In the genomic region with DNA sequence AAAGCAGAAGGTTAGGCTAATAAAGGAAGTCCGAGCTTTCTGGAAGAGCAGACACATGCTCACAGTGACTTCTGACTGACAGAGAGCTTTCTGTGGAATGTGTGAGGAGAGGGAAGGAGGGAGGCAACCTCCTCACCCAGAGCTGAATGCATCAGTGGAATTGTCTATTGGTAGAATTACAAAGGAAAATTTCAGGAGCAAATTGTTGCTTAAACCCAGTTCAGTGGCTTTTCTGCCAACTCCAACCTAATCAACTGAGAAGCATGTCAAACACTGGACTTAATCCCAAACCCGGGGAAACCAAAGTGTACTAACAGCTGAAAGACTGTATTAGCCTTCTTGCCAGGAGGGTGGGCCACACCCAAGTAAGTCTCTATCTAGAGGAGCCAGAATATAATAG, we compare ENCODE assay signal across 12 mouse cellular contexts. TPM values are rescaled to one million over a fixed set of nuclear protein-coding genes. Genes with fewer than 3 reads are reported as not detected.
DNase-seq lines count a peak whose midpoint lies in the region; ATAC-seq and TF ChIP-seq lines count a peak whose summit lies in the region.
"Had no signal": no experiment of that assay in that cellular context is flagged by ENCODE, and none has a peak within 500 bp of the region (broad histone marks: within the 10 kb centered on the region; RNA-seq: fewer than 3 reads in every experiment).

No protein-coding gene starts in this region.

- H3K4me2 ChIP-seq in limb, embryonic 14.5 days (replicated peaks; ENCODE audit: low read depth, low read length, severe bottlenecking) = no peak overlapping the region
- no peak overlapping the region for H3K4me2 ChIP-seq in intestine, embryonic 16.5 days (ENCODE audit: low read depth, low read length)
- H3K4me2 ChIP-seq: liver, embryonic 13.5 days had no signal

- H3K27me3 ChIP-seq in limb, embryonic 14.5 days (ENCODE audit: control insufficient read depth, insufficient read depth, low read length) = no peaks in the 10 kb centered on the region
- no peaks in the 10 kb centered on the region for H3K27me3 ChIP-seq in intestine, embryonic 16.5 days (replicated peaks; ENCODE audit: control insufficient read depth, insufficient read depth, low read length)
- H3K27me3 ChIP-seq: liver, embryonic 13.5 days had no signal

- H3K27ac ChIP-seq in gastrocnemius, adult 2 months = peak overlapping the region; percentile 80
- peak overlapping the region; percentile 43; the same call in 1 of the 2 replicates for H3K27ac ChIP-seq in layer of hippocampus, adult 2 months
- peak overlapping the region; percentile 32 for H3K27ac ChIP-seq in brown adipose tissue, adult 24 weeks (replicated peaks; ENCODE audit: low read depth, low read length)
- H3K27ac ChIP-seq in limb, embryonic 14.5 days (replicated peaks; ENCODE audit: low read depth, low read length) = peak overlapping the region; percentile 55
- no peak overlapping the region for H3K27ac ChIP-seq in intestine, embryonic 16.5 days (ENCODE audit: low read length)
- H3K27ac ChIP-seq: left cerebral cortex, adult 2 months; liver, embryonic 13.5 days had no signal

- intact Hi-C loops in gastrocnemius, adult 2 months (cut with DNase I) = loop anchor here (5.0 kb wide), 1 partner anchor 36 kb away; a partner anchor contains a TSS

- no peak for ATAC-seq in limb, embryonic 14.5 days (ENCODE audit: low FRiP score, low read depth)
- no peak for ATAC-seq in intestine, embryonic 16.5 days

- no peaks in the 10 kb centered on the region for H3K9me3 ChIP-seq in limb, embryonic 14.5 days (ENCODE audit: control insufficient read depth, low read length)
- H3K9me3 ChIP-seq in intestine, embryonic 16.5 days (ENCODE audit: control insufficient read depth, low read length) = no peaks in the 10 kb centered on the region
- H3K9me3 ChIP-seq: liver, embryonic 13.5 days had no signal

- no peak for TF ChIP-seq CTCF in gastrocnemius, adult 2 months (IDR thresholded peaks at IDR 0.05)
- no peak for TF ChIP-seq CTCF in layer of hippocampus, adult 2 months (conservative IDR thresholded peaks at IDR 0.05)

- DNase-seq in gastrocnemius, adult 2 months = no peak
- DNase-seq in gastrocnemius, adult 8-10 months (ENCODE audit: low spot score in 2 of 2) = no peak
- no peak for DNase-seq in layer of hippocampus, adult 2 months (ENCODE audit: low spot score in 2 of 2)
- no peak for DNase-seq in layer of hippocampus, adult 9-11 months
- DNase-seq in limb, embryonic 14.5 days (ENCODE audit: low spot score) = no peak
- DNase-seq in right cerebral cortex, postnatal 36 days (ENCODE audit: low spot score in 2 of 2) = no peak
- DNase-seq: cerebellum, adult 9-11 months; liver, embryonic 13.5 days; thymus, postnatal 4 days had no signal

- TF ChIP-seq POLR2A in limb, embryonic 14.5 days (IDR thresholded peaks at IDR 0.05; ENCODE audit: borderline replicate concordance, extremely low read depth, insufficient read depth, insufficient read length) = no peak

- H3K4me1 ChIP-seq in brown adipose tissue, adult 24 weeks (ENCODE audit: control insufficient read depth, insufficient read depth, insufficient read length, low read length) = peaks cover 20% of the 10 kb centered on the region
- H3K4me1 ChIP-seq in limb, embryonic 14.5 days (ENCODE audit: control insufficient read depth, insufficient read depth, low read length) = peaks cover 4% of the 10 kb centered on the region; the same call in 1 of the 2 replicates
- H3K4me1 ChIP-seq in intestine, embryonic 16.5 days (ENCODE audit: control insufficient read depth, insufficient read depth, low read length) = no peaks in the 10 kb centered on the region
- H3K4me1 ChIP-seq: liver, embryonic 13.5 days had no signal

- no peaks in the 10 kb centered on the region for H3K36me3 ChIP-seq in limb, embryonic 14.5 days (ENCODE audit: control insufficient read depth, insufficient read depth, low read length)
- no peaks in the 10 kb centered on the region for H3K36me3 ChIP-seq in intestine, embryonic 16.5 days (ENCODE audit: control insufficient read depth, insufficient read depth, low read length)
- H3K36me3 ChIP-seq: liver, embryonic 13.5 days had no signal

- peak overlapping the region; percentile 2; the same call in 1 of the 2 replicates for H3K4me3 ChIP-seq in gastrocnemius, adult 2 months
- H3K4me3 ChIP-seq in layer of hippocampus, adult 2 months = no peak overlapping the region
- H3K4me3 ChIP-seq in brown adipose tissue, adult 24 weeks (ENCODE audit: insufficient read depth, low read depth, low read length) = no peak overlapping the region
- H3K4me3 ChIP-seq in limb, embryonic 14.5 days (replicated peaks; ENCODE audit: low read length) = no peak overlapping the region
- H3K4me3 ChIP-seq in intestine, embryonic 16.5 days (ENCODE audit: low read length) = no peak overlapping the region
- H3K4me3 ChIP-seq: left cerebral cortex, adult 2 months; liver, embryonic 13.5 days had no signal

- 45% methylated on average over 2 of the region's 2 CpGs for WGBS in limb, embryonic 14.5 days
- 51% methylated on average over 2 of the region's 2 CpGs for WGBS in intestine, embryonic 16.5 days

- no peak overlapping the region for H3K9ac ChIP-seq in limb, embryonic 14.5 days (ENCODE audit: low read depth, low read length, severe bottlenecking)
- no peak overlapping the region for H3K9ac ChIP-seq in intestine, embryonic 16.5 days (ENCODE audit: low read depth, low read length)
- H3K9ac ChIP-seq: liver, embryonic 13.5 days had no signal

RNA-seq across cellular contexts. Expression of a gene that starts 36.9 kb away (rescaled TPM):
- 1 to 10 TPM; 6.6 to 8.9 TPM for total RNA-seq in gastrocnemius, adult 2 months (2021)
- total RNA-seq in gastrocnemius, adult 8-10 months (2022) = 1 to 10 TPM; 3.1 to 7.2 (median 6.2) TPM
- total RNA-seq in layer of hippocampus, adult 2 months (2021) = 100 to 1,000 TPM; 110 to 120 TPM
- 4.0 and 4.4 TPM in 2 replicates for polyA plus RNA-seq in brown adipose tissue, adult 24 weeks (2012; ENCODE audit: insufficient read depth, insufficient read length, missing spikeins)
- polyA plus RNA-seq in limb, embryonic 14.5 days (2012; rRNA removed) = 7.4 and 8.2 TPM in 2 replicates
- 3.5 and 3.6 TPM in 2 replicates for polyA plus RNA-seq in limb, embryonic 14.5 days (2014; fragmentation: Nextera tagmentation; extraction: Ambion mirVana)
- 2.7 and 3.0 TPM in 2 replicates for polyA plus RNA-seq in intestine, embryonic 16.5 days (2015; fragmentation: Nextera tagmentation; extraction: Ambion mirVana)

Comparison
In these comparisons a context has a peak if more than half of its experiments do, and no peak if none do; other contexts are left out.
1. RNA of a gene that starts 36.9 kb away (total RNA-seq): 110 to 120 TPM in layer of hippocampus, adult 2 months; 6.6 to 8.9 TPM in gastrocnemius, adult 2 months and 3.1 to 7.2 TPM in gastrocnemius, adult 8-10 months; every median in the first group is over 10 times any median in the second.